Mouse (Mus musculus): Measurements from ENCODE around the gene Klhl11.

The Klhl11 gene

GRCm38 (mm10) chr11:100413541-100413940 is 59.0 kb downstream of the Klhl11 start:
- in situ Hi-C loops (cut with MboI): no loop called here
